Mouse (Mus musculus) gastrocnemius, postnatal 4 days (tissue): Measurements from ENCODE around the gene Gpr157. TPM values are rescaled to one million over a fixed set of nuclear protein-coding genes. Genes with fewer than 3 reads are reported as not detected.

Source experiments
- DNase-seq, 2 experiments: peaks; one replicate each; pipeline ENCODE4 v3.0.0; 2021 to 2022; ENCODE audit warnings: low spot score in 2 of 2, mixed read lengths in 2 of 2
- microRNA-seq: library from miRNA; unstranded; fragments of <30 nt; microRNA quantifications from one replicate; pipeline ENCODE4 v1.2.0, GENCODE M21; 2021
- total RNA-seq, 2 experiments: library from RNA; stranded (reverse); gene quantifications; 2 replicates each; pipeline ENCODE4 v1.2.3; 2021

Gpr157 gene
- total RNA-seq, 2 experiments from 2014 or later, result 19.6 to 20.1 TPM

GRCm38 (mm10) chr4:150139090-150139489, 51.9 kb downstream of the Gpr157 start:
- DNase-seq, result no peak

DNA sequence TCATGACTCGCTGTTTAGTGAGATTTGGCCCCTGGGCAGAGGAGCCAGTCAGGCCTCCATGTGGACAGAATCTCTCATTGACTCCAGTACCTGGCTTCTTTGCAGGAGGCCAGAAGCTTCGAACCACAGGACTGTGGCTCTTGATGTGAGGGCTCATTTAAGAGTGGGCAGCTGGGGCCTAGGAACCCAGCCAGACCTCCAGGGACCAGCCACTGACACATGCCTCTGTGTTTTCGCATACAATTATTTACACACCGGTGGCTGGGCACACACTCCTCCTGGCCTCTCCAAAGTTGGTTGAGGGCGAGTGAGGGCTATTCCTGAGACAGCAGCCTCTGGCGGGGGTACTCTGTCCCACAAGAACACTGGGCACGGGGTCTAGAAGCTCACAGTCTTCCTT, 53.2 kb downstream of the Gpr157 start:
- no peak for DNase-seq

GRCm38 (mm10) chr4:150144242-150144641, 57.1 kb downstream of the Gpr157 start:
- no peak for DNase-seq

- no peak for DNase-seq
Measured at GRCm38 (mm10) chr4:150146286-150146685, 59.1 kb downstream of the Gpr157 start.

DNA sequence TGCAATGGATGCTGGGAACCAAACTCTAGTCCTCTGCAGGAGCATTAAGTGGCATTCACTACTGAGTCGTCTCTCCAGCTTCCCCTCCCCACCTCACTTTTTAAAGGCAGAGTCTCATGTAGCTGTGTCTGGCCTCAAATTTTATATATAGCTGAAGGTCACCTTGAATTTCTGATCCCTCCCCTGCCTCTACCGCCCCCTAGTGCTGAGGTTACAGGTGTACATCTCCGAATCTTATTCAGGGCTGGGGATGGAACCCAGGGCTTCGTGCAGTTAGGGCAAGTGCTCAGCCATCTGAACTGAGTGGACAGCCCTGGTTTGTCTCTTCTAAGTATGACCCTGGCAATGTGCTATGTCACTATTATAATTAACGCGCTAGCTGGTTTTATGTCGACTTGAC, 63.9 kb downstream of the Gpr157 start:
- no peak for DNase-seq

GRCm38 (mm10) chr4:150152483-150152882, 65.3 kb downstream of the Gpr157 start:
- no peak for DNase-seq

GRCm38 (mm10) chr4:150155301-150155700, 68.1 kb downstream of the Gpr157 start:
- DNase-seq, result no peak

Small RNA genes lying within 50 kb of the gene (microRNA-seq; reads per million reads assigned to microRNA genes)
- gene Mir34a, result 138 reads per million, percentile 55 among the genes with 10 or more reads in this experiment

Other genes starting within 250 kb of the Gpr157 start
- gene Spsb1, start 132.3 kb upstream of the Gpr157 start, total RNA-seq, result 10 to 100 TPM; 22.5 to 28.0 TPM
- gene H6pd, start 78.3 kb upstream of the Gpr157 start, total RNA-seq, result 10 to 100 TPM; 66.0 to 71.0 TPM
- gene Slc2a5, start 31.9 kb downstream of the Gpr157 start, total RNA-seq, result 1 to 10 TPM; 4.1 to 5.3 TPM
- gene Slc2a7, start 61.6 kb downstream of the Gpr157 start, total RNA-seq, result not detected
- under 1 TPM in 1 of 2 experiments, not detected in 1; 0.27 TPM for gene Car6, start 114.0 kb downstream of the Gpr157 start, total RNA-seq
- 100 to 1,000 TPM; 479 to 529 TPM for gene Eno1, start 149.4 kb downstream of the Gpr157 start, total RNA-seq
- gene Rere, start 194.3 kb downstream of the Gpr157 start, total RNA-seq, result 10 to 100 TPM; 68.1 to 70.3 TPM